Mouse (Mus musculus) cerebellum, adult 18-20 months (tissue): ENCODE results near the gene Pigm.

Experiments
- DNase-seq, 2 experiments: peaks; one replicate each; pipeline ENCODE4 v3.0.0; 2021

Gene Pigm

DNA sequence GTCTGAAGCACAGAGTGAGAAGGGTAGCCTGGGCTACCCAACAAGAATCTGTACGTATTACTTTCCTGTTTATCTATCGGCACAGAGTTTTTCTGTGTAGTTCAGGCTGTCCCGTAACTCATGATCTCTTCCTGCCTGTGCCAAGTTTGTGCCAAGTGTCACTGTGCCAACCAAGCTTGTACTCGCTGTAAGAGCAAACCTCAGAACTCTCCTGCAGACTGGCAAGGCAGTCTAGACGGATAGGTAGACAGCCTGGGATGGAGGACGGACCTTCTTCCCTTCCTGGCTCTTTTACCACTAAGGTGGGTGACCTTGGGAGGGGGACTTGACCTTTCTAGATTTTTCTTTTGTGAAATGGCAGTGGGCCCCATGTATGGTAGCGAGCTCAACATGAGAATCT, 38.7 kb downstream of the Pigm start:
- DNase-seq, result no peak

DNA sequence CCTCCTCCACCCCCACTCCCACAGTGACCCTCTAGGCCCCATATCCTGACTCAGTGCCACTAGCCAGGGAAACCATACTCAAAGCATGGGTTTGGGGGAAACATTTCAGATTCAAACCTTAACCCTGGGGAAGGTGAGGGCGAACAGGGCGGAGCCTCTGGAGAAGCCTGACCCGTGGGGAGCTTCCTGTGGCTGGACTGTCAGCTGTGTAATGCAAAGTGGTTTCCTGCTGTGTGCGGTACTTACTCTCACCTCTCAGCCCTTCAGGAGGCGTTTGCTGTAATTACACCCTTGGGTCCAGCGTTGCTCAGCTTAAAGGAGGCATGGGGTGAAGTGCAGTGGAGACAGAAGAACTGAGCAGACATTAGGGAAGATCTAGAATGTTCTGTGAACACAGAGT, 41.8 kb downstream of the Pigm start:
- DNase-seq, result no peak

DNA sequence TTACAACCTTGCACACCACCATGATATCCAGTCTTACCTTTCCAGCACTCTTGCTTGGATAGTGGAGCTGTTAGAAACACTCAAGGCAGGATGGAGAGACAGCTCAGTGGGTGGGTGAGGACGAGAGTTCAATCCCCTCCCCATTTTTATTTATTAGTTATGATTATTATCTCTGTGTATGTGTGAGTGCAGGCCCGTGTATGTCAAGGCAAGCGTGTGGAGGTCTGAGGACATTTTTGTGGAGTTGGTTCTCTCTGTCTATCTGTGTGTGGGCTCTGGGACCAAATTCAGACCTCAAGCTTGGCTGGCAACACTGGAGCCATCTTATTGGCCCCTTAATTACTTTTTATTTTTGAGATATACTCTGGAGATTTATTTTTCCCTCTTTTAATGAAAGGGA, 42.3 kb downstream of the Pigm start:
- DNase-seq, result no peak

DNA sequence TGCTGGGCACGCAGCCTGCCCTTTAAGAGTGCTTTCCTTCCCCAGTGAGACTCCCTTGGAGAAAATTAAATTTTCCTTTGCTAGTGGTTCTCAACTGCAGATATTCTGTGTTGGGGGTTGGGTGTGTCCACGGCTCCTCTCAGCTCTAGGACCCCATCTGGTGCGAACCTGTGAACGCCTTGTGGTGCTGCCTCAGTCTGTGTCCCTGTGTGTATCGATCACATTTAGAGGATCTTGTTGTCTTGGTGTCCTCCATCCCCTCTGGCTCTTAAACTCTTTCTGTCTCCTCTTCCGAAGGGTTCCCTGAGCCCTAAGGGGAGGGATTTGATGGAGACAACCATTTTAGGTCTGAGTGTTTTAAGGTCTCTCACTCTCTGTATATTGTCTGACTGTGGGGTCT, 43.8 kb downstream of the Pigm start:
- no peak for DNase-seq

DNA sequence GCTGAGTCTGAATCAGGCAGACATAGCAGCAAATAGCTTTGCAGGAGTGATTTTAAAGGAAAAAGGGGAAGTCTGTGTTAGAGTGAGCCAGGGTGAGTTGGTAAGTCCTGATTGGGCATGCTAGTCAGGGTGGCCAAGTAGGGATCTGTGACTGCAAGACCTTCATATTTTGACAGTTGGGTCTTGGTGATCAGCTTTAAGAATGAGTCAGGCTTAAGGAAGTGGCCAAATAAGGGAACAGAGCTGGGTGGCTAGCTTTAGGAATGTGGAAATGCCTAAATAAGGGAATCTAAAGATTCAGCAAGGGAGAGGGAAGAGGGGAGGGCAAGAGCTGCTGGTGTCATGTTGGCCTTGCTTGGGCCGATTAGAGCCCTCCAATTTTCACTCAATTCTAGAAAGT, 47.0 kb downstream of the Pigm start:
- DNase-seq, result no peak

DNA sequence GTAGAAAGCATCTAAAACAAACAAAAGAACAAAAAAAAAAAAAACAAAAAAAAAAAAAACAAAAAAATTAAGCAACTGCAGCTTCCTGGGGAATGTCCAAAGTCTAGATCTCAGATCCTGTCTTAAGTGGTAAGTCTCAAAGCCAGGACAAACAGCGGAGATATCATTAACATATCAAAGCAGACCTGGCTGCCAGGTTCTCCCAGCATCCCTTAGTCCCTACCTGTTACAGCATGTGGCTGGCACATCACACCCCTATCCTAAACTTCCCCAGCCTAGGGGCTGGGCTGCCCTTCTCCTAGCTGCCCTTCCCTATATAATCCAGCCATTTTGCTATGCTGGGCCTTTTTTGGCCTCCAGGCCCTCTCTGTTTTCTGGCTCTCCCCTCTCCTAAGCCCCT, 50.1 kb downstream of the Pigm start:
- DNase-seq, result no peak

DNA sequence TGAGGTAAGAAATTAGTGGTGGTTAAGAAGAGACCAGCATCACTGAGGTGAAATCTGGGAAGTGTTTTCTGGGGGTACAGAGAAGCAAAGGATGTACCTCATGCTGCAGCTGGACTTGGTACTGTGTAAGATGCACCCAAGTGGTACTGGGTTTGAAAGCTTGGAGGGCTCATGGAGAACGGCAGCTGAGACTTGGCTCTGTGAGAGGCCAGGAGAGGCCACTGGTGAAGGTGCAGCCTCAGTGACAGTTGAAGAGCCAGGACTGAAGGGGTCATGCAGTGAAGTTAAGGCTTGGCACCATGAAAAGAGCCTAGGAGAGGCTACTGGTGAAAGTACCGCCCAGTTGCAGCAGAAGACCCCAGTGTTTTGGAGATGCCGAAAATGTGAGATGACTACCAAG, 51.5 kb downstream of the Pigm start:
- DNase-seq, result no peak

DNA sequence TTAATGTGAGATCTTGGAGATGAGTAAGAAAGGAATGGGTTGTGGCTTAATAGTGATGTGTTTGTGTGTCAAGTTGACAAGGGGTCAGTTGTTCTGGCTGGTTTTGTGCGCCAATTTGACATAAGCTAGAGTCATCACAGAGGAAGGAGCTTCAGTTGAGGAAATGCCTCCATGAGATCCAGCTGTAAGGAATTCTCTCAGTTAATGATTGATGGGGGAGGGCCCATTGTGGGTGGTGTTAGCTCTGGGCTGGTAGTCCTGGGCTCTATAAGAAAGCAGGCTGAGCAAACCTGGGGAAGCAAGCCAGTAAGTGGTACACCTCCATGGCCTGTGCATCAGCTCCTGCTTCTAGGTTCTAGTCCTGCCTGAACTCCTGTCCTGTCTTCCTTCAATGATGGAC, 52.3 kb downstream of the Pigm start:
- DNase-seq, result no peak

DNA sequence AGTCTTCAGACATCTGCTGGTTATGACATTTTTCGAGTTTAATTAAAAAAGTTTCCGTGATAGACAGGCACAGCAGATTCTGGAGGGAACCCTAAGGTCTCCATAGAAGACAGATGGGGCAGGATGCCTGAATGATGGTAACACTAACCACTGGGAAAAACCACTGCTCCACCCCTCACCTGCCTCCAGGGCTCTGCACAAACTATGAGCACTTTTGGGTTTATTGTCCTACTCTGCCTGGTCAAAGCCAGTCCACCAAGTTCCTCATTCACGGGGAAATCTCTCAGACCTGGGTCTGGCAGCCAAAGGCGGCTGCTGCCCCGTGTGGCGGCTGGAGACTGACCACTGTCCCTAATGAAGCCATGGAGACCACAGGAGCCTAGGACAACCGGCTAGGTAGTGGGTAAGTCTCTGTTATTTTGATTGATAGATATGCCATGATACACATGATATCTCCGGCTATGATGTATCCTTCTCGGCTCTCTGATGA, 54.4 kb downstream of the Pigm start:
- no peak for DNase-seq

DNA sequence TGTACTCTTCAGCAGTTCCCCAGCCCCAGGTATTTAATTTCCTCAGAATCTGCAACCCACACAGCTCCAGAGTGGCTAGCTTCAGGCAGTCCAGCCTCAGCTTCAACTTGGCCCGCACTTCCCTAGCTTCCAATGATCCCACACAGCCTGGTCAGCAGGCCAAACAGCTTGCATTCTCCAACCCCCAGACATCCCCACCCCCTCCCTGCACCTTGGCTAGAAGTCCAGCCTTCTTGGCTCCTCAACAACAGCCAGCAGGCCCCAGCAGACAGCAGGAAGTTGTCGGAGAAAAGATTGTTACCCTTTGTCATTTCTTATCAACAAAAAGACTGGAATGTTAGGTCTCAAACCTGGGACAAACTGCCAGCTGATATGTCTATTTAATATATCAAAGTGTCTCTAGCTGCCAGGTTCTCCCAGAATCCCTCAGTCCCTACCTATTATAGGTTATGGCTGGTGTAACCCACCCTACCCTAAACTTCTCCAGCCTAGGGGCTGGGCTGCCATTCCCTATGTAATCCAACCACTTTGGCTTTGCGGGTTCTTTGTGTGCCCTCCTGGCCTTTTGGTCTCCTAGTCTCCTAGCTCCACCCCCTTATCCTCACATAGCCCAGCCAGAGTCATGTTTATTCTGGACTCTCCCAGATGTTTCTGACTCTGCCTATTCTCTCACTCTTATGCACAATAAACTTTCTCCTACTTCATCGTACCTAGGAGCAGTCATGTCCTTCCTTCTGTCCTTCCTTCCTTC, 55.7 kb downstream of the Pigm start:
- DNase-seq, result no peak

DNA sequence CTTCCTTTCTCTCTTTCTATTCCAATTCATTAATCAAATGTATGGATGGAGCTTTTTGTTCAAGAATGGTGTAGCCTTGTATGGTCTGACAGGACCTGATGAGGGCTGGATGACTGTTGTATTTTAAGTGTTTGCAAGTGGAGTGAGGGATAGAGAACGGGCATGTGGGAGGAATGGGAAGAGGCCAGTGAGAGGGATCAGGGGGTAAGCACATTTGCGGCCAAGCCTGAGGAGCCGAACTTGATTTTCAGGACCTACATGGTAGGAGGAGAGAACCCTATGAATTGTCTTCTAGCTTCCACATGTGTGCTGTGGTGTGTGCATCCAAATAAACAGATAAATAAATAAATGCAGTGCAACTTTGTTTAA, 56.2 kb downstream of the Pigm start:
- no peak for DNase-seq

DNA sequence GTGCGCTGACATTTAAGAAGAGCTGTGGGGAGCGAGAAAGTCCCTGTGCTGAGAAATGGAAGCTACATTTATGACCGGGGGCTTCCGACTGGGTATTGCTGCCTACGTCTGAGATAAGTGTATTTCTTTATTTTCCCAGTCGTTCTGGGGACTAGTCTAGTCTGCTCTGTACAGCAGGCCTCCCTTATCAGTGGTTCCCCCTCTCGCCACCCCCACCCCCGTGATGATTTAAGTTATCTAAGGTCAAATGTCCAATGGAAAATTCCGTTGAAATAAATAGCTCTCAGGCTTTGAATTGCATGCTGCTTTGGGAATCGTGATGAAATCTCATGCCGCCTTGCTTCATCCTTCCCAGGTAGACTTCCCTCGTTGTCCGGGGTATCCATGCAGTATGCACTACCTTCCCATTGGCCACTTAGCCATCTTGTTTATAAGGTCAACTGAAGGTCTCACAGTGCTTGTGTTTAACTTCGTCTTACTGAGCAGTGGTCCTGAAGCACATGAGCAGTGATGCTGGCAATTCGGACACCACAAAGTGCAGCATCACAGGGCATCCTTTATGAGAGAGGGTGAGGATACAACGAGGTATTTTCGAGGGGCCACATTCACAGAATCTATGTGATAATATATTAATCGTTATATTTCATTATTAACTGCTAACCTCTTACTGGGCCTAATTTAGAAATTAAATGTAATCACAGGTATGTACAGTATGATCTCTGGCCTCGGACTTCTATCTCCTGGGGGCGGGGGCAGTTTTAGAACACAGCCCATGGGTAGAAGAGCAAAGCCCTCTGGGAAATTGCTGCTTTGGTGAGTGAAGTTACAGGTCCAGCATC, 56.9 kb downstream of the Pigm start:
- DNase-seq, result no peak
